Mouse (Mus musculus): ENCODE results near the gene Ctsll3. TPM values are rescaled to one million over a fixed set of nuclear protein-coding genes. Genes with fewer than 3 reads are reported as not detected.

The Ctsll3 gene
- total and polyA plus RNA-seq, 3 experiments: not detected

DNA sequence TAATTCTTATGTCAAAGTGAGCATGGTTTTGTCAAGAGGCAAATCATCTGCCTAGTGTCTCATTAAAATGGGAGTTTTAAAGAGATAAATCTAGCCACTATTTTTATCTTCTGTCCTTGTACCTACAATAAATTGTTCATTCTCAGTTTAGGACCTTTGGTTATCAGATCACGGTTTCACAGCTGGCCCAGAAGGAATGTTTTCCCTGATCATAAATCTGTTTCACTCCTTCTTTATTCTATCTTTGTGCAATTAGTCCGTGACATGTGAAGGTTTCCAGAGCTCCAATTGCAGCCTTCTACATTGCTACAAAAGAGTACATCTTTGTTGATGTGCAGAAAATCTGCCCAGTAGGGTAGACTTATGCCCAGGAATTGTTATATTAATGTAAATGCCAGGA, 47.4 kb downstream of the Ctsll3 start:
- H3K4me3 ChIP-seq (ENCODE audit: control insufficient read depth in 1 of 2, insufficient read depth in 1 of 2, low read depth in 2 of 2, low read length in 2 of 2): no peak overlapping the region

DNA sequence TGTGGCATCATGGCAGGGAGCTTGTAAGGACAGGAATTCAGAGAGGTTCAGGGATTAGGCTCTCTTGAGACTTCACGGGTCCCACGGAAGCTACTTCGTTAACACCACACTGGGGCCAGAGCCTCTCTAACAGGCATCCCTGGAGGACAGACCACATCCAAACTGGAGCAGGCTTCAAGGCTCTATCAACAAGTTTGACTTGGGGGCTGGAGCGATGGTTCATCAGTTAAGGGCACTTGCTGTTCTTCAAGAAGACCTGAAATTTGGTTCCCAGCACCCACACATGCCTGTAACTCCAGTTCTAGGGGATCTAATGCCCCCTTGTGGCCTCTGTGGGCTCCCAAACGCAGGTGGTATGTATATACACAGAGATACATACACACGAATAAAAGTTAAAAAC, 49.4 kb downstream of the Ctsll3 start:
- H3K4me3 ChIP-seq (ENCODE audit: control insufficient read depth in 1 of 2, insufficient read depth in 1 of 2, low read depth in 2 of 2, low read length in 2 of 2): no peak overlapping the region
- DNase-seq (ENCODE audit: low read depth, low spot score): no peak
- TF ChIP-seq RAD21 (IDR thresholded peaks at IDR 0.05; ENCODE audit: low read depth, low read length) (no peak), POLR2AphosphoS2 (IDR thresholded peaks at IDR 0.05; ENCODE audit: low read length) (no peak), UBTF (IDR thresholded peaks at IDR 0.05; ENCODE audit: borderline replicate concordance, insufficient read depth, low read depth, low read length) (no peak), ELF1 (IDR thresholded peaks at IDR 0.05; ENCODE audit: low read depth, low read length) (no peak), MAZ (IDR thresholded peaks at IDR 0.05; ENCODE audit: low read depth, low read length) (no peak), NRF1 (IDR thresholded peaks at IDR 0.05; ENCODE audit: insufficient read depth, low read depth, low read length, poor library complexity, severe bottlenecking) (no peak), SIN3A (IDR thresholded peaks at IDR 0.05; ENCODE audit: low read length) (no peak), CTCF (IDR thresholded peaks at IDR 0.05 in 2 of 3, conservative IDR thresholded peaks at IDR 0.05 in 1 of 3; ENCODE audit: control insufficient read depth in 1 of 3, insufficient read depth in 1 of 3, low read depth in 2 of 3, low read length in 3 of 3, poor library complexity in 1 of 3, severe bottlenecking in 1 of 3) (no peak), CHD1 (IDR thresholded peaks at IDR 0.05; ENCODE audit: low read depth, low read length) (no peak), POLR2AphosphoS5 (IDR thresholded peaks at IDR 0.05; ENCODE audit: borderline replicate concordance, low read depth, low read length) (no peak), GATA1 (IDR thresholded peaks at IDR 0.05; ENCODE audit: low read depth, low read length) (no peak), TCF12 (IDR thresholded peaks at IDR 0.05; ENCODE audit: low read depth, low read length) (no peak), NELFE (IDR thresholded peaks at IDR 0.05; ENCODE audit: low read depth, low read length) (no peak), GABPA (IDR thresholded peaks at IDR 0.05; ENCODE audit: low read depth, low read length) (no peak), RCOR1 (IDR thresholded peaks at IDR 0.05; ENCODE audit: low read depth, low read length) (no peak), SMC3 (IDR thresholded peaks at IDR 0.05; ENCODE audit: low read depth, low read length) (no peak)
- H3K27ac ChIP-seq (ENCODE audit: control insufficient read depth, low read depth, low read length): no peak overlapping the region
- H3K4me1 ChIP-seq (ENCODE audit: control insufficient read depth in 1 of 2, insufficient read depth in 2 of 2, low read length in 2 of 2): no peaks in the 10 kb centered on the region
- H3K9me3 ChIP-seq (replicated peaks; ENCODE audit: insufficient read depth, low read length): no peaks in the 10 kb centered on the region
- H3K27me3 ChIP-seq (ENCODE audit: control insufficient read depth in 1 of 2, insufficient read depth in 2 of 2, low read length in 2 of 2): no peaks in the 10 kb centered on the region
- H3K36me3 ChIP-seq (ENCODE audit: control insufficient read depth in 1 of 2, insufficient read depth in 2 of 2, low read length in 2 of 2): no peaks in the 10 kb centered on the region
- H3K9ac ChIP-seq (ENCODE audit: control insufficient read depth, low read depth, low read length, poor library complexity, severe bottlenecking): no peak overlapping the region
- H3K79me2 ChIP-seq (ENCODE audit: control insufficient read depth, insufficient read depth, low read length, poor library complexity): no peaks in the 10 kb centered on the region

More for the DNA sequence above, 47.4 kb downstream of the Ctsll3 start:
- H3K9me3 ChIP-seq (replicated peaks; ENCODE audit: insufficient read depth, low read length): no peaks in the 10 kb centered on the region
- TF ChIP-seq ZKSCAN1 (IDR thresholded peaks at IDR 0.05; ENCODE audit: low read depth, low read length) (no peak), SMC3 (IDR thresholded peaks at IDR 0.05; ENCODE audit: low read depth, low read length) (no peak), NELFE (IDR thresholded peaks at IDR 0.05; ENCODE audit: low read depth, low read length) (no peak), MAZ (IDR thresholded peaks at IDR 0.05; ENCODE audit: low read depth, low read length) (no peak), CHD1 (IDR thresholded peaks at IDR 0.05; ENCODE audit: low read depth, low read length) (no peak), USF1 (IDR thresholded peaks at IDR 0.05; ENCODE audit: low read depth, low read length) (no peak), NRF1 (IDR thresholded peaks at IDR 0.05; ENCODE audit: insufficient read depth, low read depth, low read length, poor library complexity, severe bottlenecking) (no peak), HCFC1 (IDR thresholded peaks at IDR 0.05; ENCODE audit: low read depth, low read length) (no peak), TCF12 (IDR thresholded peaks at IDR 0.05; ENCODE audit: low read depth, low read length) (no peak), POLR2A (IDR thresholded peaks at IDR 0.05; ENCODE audit: control insufficient read depth in 1 of 2, insufficient read depth in 1 of 2, low read depth in 1 of 2, low read length in 2 of 2, poor library complexity in 1 of 2) (no peak), MAFK (IDR thresholded peaks at IDR 0.05; ENCODE audit: borderline replicate concordance, low read depth, low read length) (no peak), USF2 (IDR thresholded peaks at IDR 0.05; ENCODE audit: borderline replicate concordance in 1 of 2, insufficient read depth in 1 of 2, low read depth in 1 of 2, low read length in 2 of 2) (no peak), ETS1 (IDR thresholded peaks at IDR 0.05; ENCODE audit: low read depth, low read length) (no peak), ZNF384 (IDR thresholded peaks at IDR 0.05; ENCODE audit: low read depth, low read length) (no peak), MXI1 (IDR thresholded peaks at IDR 0.05; ENCODE audit: low read depth, low read length) (no peak)
- H3K4me1 ChIP-seq (ENCODE audit: control insufficient read depth in 1 of 2, insufficient read depth in 2 of 2, low read length in 2 of 2): no peaks in the 10 kb centered on the region
- no peak overlapping the region for H3K27ac ChIP-seq (ENCODE audit: control insufficient read depth, low read depth, low read length)
- DNase-seq (ENCODE audit: low read depth, low spot score): no peak
- H3K9ac ChIP-seq (ENCODE audit: control insufficient read depth, low read depth, low read length, poor library complexity, severe bottlenecking): no peak overlapping the region
- no peaks in the 10 kb centered on the region for H3K27me3 ChIP-seq (ENCODE audit: control insufficient read depth in 1 of 2, insufficient read depth in 2 of 2, low read length in 2 of 2)
- no peaks in the 10 kb centered on the region for H3K36me3 ChIP-seq (ENCODE audit: control insufficient read depth in 1 of 2, insufficient read depth in 2 of 2, low read length in 2 of 2)
- no peaks in the 10 kb centered on the region for H3K79me2 ChIP-seq (ENCODE audit: control insufficient read depth, insufficient read depth, low read length, poor library complexity)

Measured in MEL (cell line).